Comparison of ENCODE assay signal across 10 mouse cellular contexts in the genomic region with DNA sequence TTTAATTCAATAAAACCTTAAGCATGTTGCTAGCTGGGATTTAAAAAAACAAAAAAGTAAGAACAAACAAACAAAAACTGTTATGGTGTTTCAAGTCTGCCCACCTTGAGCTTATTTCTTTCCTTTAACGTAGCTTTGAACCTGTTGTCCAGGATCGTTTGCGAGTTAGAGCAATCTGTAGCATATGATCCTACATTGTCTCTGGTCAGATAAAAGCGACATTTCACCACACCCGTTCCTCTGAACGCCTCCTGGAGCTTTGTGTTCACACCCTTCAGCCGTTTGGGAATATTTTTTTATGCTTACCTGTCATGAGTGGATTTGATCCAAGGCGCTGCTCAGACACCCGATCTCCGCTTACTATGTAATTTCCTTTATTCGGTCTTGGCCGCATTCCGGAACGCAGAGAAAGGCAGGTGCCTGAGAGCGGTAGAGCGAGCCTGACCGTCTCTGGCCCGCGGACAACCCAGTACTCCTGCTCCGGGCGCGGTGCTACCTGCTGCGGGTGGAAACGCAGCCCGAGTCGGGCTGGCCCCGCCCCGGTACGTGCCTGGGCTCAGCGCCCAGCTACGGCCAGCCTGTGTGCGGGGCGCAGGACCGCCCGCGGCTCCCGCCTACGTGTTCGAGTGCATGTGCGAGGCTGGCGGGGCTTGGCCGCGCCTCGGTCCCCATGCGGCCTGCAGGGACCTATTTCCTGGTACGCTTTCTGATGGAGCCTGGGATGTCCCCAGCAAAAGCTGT. TPM values are rescaled to one million over a fixed set of nuclear protein-coding genes. Genes with fewer than 3 reads are reported as not detected.
DNase-seq lines count a peak whose midpoint lies in the region; ATAC-seq and TF ChIP-seq lines count a peak whose summit lies in the region.
"Had no signal": no experiment of that assay in that cellular context is flagged by ENCODE, and none has a peak within 500 bp of the region (broad histone marks: within the 10 kb centered on the region; RNA-seq: fewer than 3 reads in every experiment).

No protein-coding gene starts in this region.

- no peak for TF ChIP-seq CTCF in liver, embryonic 14.5 days (IDR thresholded peaks at IDR 0.05; ENCODE audit: low read depth)

- DNase-seq in urinary bladder, adult 2 months (ENCODE audit: low spot score): peak; percentile 46
- DNase-seq in urinary bladder, postnatal 10 days (ENCODE audit: low spot score): no peak
- DNase-seq in liver, embryonic 14.5 days (ENCODE audit: low read depth in 3 of 3, low spot score in 3 of 3): no peak
- DNase-seq in neural tube, embryonic 10.5 days (ENCODE audit: extremely low spot score, low spot score): peak; percentile 53
- DNase-seq in testis, postnatal 10 days (ENCODE audit: low spot score): peak; percentile 51

- no peak for TF ChIP-seq EP300 in liver, embryonic 14.5 days (IDR thresholded peaks at IDR 0.05; ENCODE audit: low read depth)

- H3K27me3 ChIP-seq in heart, embryonic 15.5 days: no peaks in the 10 kb centered on the region
- H3K27me3 ChIP-seq in kidney, embryonic 16.5 days (ENCODE audit: insufficient read depth, low read length): no peaks in the 10 kb centered on the region
- H3K27me3 ChIP-seq in liver, embryonic 14.5 days (ENCODE audit: control insufficient read depth, insufficient read depth, low read length): peaks cover 4% of the 10 kb centered on the region; the same call in 1 of the 2 replicates
- H3K27me3 ChIP-seq: Patski had no signal

- 0 out of 2 replicates have a peak, but pooled peaks have one; percentile 26 for ATAC-seq in erythroid progenitor cell, adult 5-6 weeks (replicated peaks; ENCODE audit: low FRiP score, poor library complexity, severe bottlenecking)
- ATAC-seq in heart, embryonic 15.5 days (replicated peaks; ENCODE audit: insufficient number of reproducible peaks, insufficient read depth, low FRiP score, low read depth): peak; percentile 87
- peak; percentile 92 for ATAC-seq in kidney, embryonic 16.5 days (ENCODE audit: low FRiP score, low TSS enrichment)
- ATAC-seq in liver, embryonic 14.5 days (ENCODE audit: insufficient read depth): peak; percentile 50

- peak overlapping the region; percentile 66 for H3K9ac ChIP-seq in heart, embryonic 15.5 days
- peak overlapping the region; percentile 32 for H3K9ac ChIP-seq in kidney, embryonic 16.5 days (replicated peaks; ENCODE audit: low read length)
- peak overlapping the region; percentile 54 for H3K9ac ChIP-seq in liver, embryonic 14.5 days (replicated peaks)

- peaks cover 17% of the 10 kb centered on the region for H3K36me3 ChIP-seq in heart, embryonic 15.5 days
- H3K36me3 ChIP-seq in kidney, embryonic 16.5 days (ENCODE audit: insufficient read depth, low read length): peaks cover 9% of the 10 kb centered on the region
- peaks cover 8% of the 10 kb centered on the region; the same call in 1 of the 2 replicates for H3K36me3 ChIP-seq in liver, embryonic 14.5 days (replicated peaks; ENCODE audit: control insufficient read depth, insufficient read depth, low read depth)

- H3K4me2 ChIP-seq in heart, embryonic 15.5 days: peak overlapping the region; percentile 81
- H3K4me2 ChIP-seq in kidney, embryonic 16.5 days (replicated peaks; ENCODE audit: low read depth, low read length): peak overlapping the region; percentile 60
- H3K4me2 ChIP-seq in liver, embryonic 14.5 days (ENCODE audit: low read depth): peak overlapping the region; percentile 68

- peak overlapping the region; percentile 83 for H3K27ac ChIP-seq in heart, embryonic 15.5 days
- no peak overlapping the region for H3K27ac ChIP-seq in kidney, embryonic 16.5 days (ENCODE audit: low read length)
- no peak overlapping the region for H3K27ac ChIP-seq in liver, embryonic 14.5 days
- H3K27ac ChIP-seq: macrophage had no signal

- WGBS in heart, embryonic 15.5 days: 7% methylated on average over 46 of the region's 46 CpGs
- 7% methylated on average over 46 of the region's 46 CpGs for WGBS in kidney, embryonic 16.5 days
- 13% methylated on average over 46 of the region's 46 CpGs for WGBS in liver, embryonic 14.5 days (ENCODE audit: insufficient replicate concordance)

- H3K9me3 ChIP-seq in heart, embryonic 15.5 days (replicated peaks): no peaks in the 10 kb centered on the region
- H3K9me3 ChIP-seq in kidney, embryonic 16.5 days (ENCODE audit: low read length): no peaks in the 10 kb centered on the region
- H3K9me3 ChIP-seq in liver, embryonic 14.5 days (ENCODE audit: control insufficient read depth, low read length): no peaks in the 10 kb centered on the region

- peak overlapping the region; percentile 56 for H3K4me3 ChIP-seq in heart, embryonic 15.5 days
- peak overlapping the region; percentile 38 for H3K4me3 ChIP-seq in kidney, embryonic 16.5 days (ENCODE audit: low read length)
- H3K4me3 ChIP-seq in liver, embryonic 14.5 days (ENCODE audit: insufficient read depth in 1 of 2, low read depth in 2 of 2, low read length in 2 of 2): peak overlapping the region; percentile 49 to 54

- H3K4me1 ChIP-seq in heart, embryonic 15.5 days (replicated peaks): peaks cover 27% of the 10 kb centered on the region
- H3K4me1 ChIP-seq in kidney, embryonic 16.5 days (ENCODE audit: insufficient read depth, low read length): 0 out of 2 replicates have a peak, but pooled peaks cover 7% of the 10 kb centered on the region
- H3K4me1 ChIP-seq in liver, embryonic 14.5 days (replicated peaks; ENCODE audit: control insufficient read depth in 2 of 2, insufficient read depth in 2 of 2, low read length in 1 of 2): peaks cover 0 to 10% of the 10 kb centered on the region in 2 experiments; a peak in 3 of 4 replicates

RNA-seq across cellular contexts. Expression of a gene that starts 12.0 kb away (rescaled TPM):
- not detected in 2 replicates for polyA plus RNA-seq in urinary bladder, adult 2 months (2012; rRNA removed)
- total RNA-seq in erythroid progenitor cell, adult 5-6 weeks (2015; ENCODE audit: low replicate concordance): not detected in 2 replicates
- total RNA-seq in erythroid progenitor cell, adult 5-6 weeks (2017; ENCODE audit: low replicate concordance): not detected in 2 replicates
- 7.3 and 14.4 TPM in 2 replicates for polyA plus RNA-seq in heart, embryonic 15.5 days (2015; fragmentation: Nextera tagmentation; extraction: Ambion mirVana)
- 13.1 and 14.8 TPM in 2 replicates for polyA plus RNA-seq in kidney, embryonic 16.5 days (2015; fragmentation: Nextera tagmentation; extraction: Ambion mirVana)
- not detected in 2 replicates for polyA plus RNA-seq in liver, embryonic 14.5 days (2012; rRNA removed)
- polyA plus RNA-seq in liver, embryonic 14.5 days (2014; fragmentation: Nextera tagmentation; extraction: Ambion mirVana): 1.8 and 3.2 TPM in 2 replicates
- polyA plus RNA-seq: macrophage had no signal

RNA-seq across cellular contexts. Expression of a gene that starts 14.8 kb away (rescaled TPM):
- 15.3 and 18.1 TPM in 2 replicates for polyA plus RNA-seq in urinary bladder, adult 2 months (2012; rRNA removed)
- total RNA-seq in erythroid progenitor cell, adult 5-6 weeks (2015; ENCODE audit: low replicate concordance): 0.36 and 1.3 TPM in 2 replicates
- total RNA-seq in erythroid progenitor cell, adult 5-6 weeks (2017; ENCODE audit: low replicate concordance): 0.38 and 1.2 TPM in 2 replicates
- 14.8 and 15.2 TPM in 2 replicates for polyA plus RNA-seq in heart, embryonic 15.5 days (2015; fragmentation: Nextera tagmentation; extraction: Ambion mirVana)
- 22.3 and 22.8 TPM in 2 replicates for polyA plus RNA-seq in kidney, embryonic 16.5 days (2015; fragmentation: Nextera tagmentation; extraction: Ambion mirVana)
- polyA plus RNA-seq in liver, embryonic 14.5 days (2012; rRNA removed): 1.8 and 3.3 TPM in 2 replicates
- polyA plus RNA-seq in liver, embryonic 14.5 days (2014; fragmentation: Nextera tagmentation; extraction: Ambion mirVana): 3.5 and 5.8 TPM in 2 replicates

RNA-seq across cellular contexts. Expression of a gene that starts 48.0 kb away (rescaled TPM):
- 13.8 and 16.9 TPM in 2 replicates for polyA plus RNA-seq in urinary bladder, adult 2 months (2012; rRNA removed)
- total RNA-seq in erythroid progenitor cell, adult 5-6 weeks (2015; ENCODE audit: low replicate concordance): not detected in 2 replicates
- not detected in 2 replicates for total RNA-seq in erythroid progenitor cell, adult 5-6 weeks (2017; ENCODE audit: low replicate concordance)
- 0.24 and 0.87 TPM in 2 replicates for polyA plus RNA-seq in heart, embryonic 15.5 days (2015; fragmentation: Nextera tagmentation; extraction: Ambion mirVana)
- polyA plus RNA-seq in kidney, embryonic 16.5 days (2015; fragmentation: Nextera tagmentation; extraction: Ambion mirVana): 1.1 and 1.4 TPM in 2 replicates
- 0.01 TPM in 1 of 2 replicates, not detected in the other for polyA plus RNA-seq in liver, embryonic 14.5 days (2012; rRNA removed)
- polyA plus RNA-seq in liver, embryonic 14.5 days (2014; fragmentation: Nextera tagmentation; extraction: Ambion mirVana): 0.04 TPM in 1 of 2 replicates, not detected in the other
- polyA plus RNA-seq: macrophage, Patski had no signal

RNA-seq across cellular contexts. Expression of a gene that starts 48.3 kb away (rescaled TPM):
- 55.6 and 55.8 TPM in 2 replicates for polyA plus RNA-seq in urinary bladder, adult 2 months (2012; rRNA removed)
- total RNA-seq in erythroid progenitor cell, adult 5-6 weeks (2015; ENCODE audit: low replicate concordance): 13.3 and 21.8 TPM in 2 replicates
- 14.8 and 23.3 TPM in 2 replicates for total RNA-seq in erythroid progenitor cell, adult 5-6 weeks (2017; ENCODE audit: low replicate concordance)
- 100 and 105 TPM in 2 replicates for polyA plus RNA-seq in heart, embryonic 15.5 days (2015; fragmentation: Nextera tagmentation; extraction: Ambion mirVana)
- polyA plus RNA-seq in kidney, embryonic 16.5 days (2015; fragmentation: Nextera tagmentation; extraction: Ambion mirVana): 70.5 and 73.6 TPM in 2 replicates
- 6.5 and 8.2 TPM in 2 replicates for polyA plus RNA-seq in liver, embryonic 14.5 days (2012; rRNA removed)
- polyA plus RNA-seq in liver, embryonic 14.5 days (2014; fragmentation: Nextera tagmentation; extraction: Ambion mirVana): 15.0 and 16.9 TPM in 2 replicates

Comparison
In these comparisons a context has a peak if more than half of its experiments do, and no peak if none do; other contexts are left out.
1. DNase-seq: peak in urinary bladder, adult 2 months (single experiment), neural tube, embryonic 10.5 days (single experiment) and testis, postnatal 10 days (single experiment); none in urinary bladder, postnatal 10 days (single experiment) and liver, embryonic 14.5 days (0 of 3).
2. ATAC-seq: peak in every context shown above with its lines; median percentile 92 in kidney, embryonic 16.5 days; 87 in heart, embryonic 15.5 days; 50 in liver, embryonic 14.5 days; 26 in erythroid progenitor cell, adult 5-6 weeks.
3. Peak in every context shown above with its lines, with median percentiles within 50 percentile points of each other: H3K4me2 ChIP-seq, H3K4me3 ChIP-seq and H3K9ac ChIP-seq.